Mouse (Mus musculus) heart, adult 2 months (tissue): ENCODE data around the gene Hist2h2ab.

Source experiments
- CTCF ChIP-seq: fragments of 200-600 bp; IDR thresholded peaks from 2 replicates; pipeline ENCODE4 v1.8.1; 2022; ENCODE audit warnings: antibody characterized with exemption, mild to moderate bottlenecking, moderate library complexity
- POLR2A ChIP-seq: fragments of 200-500 bp; IDR thresholded peaks from 2 replicates; pipeline ENCODE4 v1.6.1; 2011; ENCODE audit warnings: mild to moderate bottlenecking, low read depth, low read length, control low read depth; ENCODE audit not compliant: insufficient read depth

GRCm38 (mm10) chr3:96230910-96231757, 11.5 kb downstream of the Hist2h2ab start:
- TF ChIP-seq CTCF, result no peak
- TF ChIP-seq POLR2A, result no peak
